Mouse (Mus musculus) gastrocnemius, adult 2 months (tissue): Measurements from ENCODE around the gene Kdm1a. TPM values are rescaled to one million over a fixed set of nuclear protein-coding genes. Genes with fewer than 3 reads are reported as not detected.
A peak's percentile ranks its signal among the peaks of the same experiment; 100 is the strongest.

Source experiments
- DNase-seq: peaks from one replicate; pipeline ENCODE4 v3.0.0; 2022
- H3K27ac ChIP-seq: fragments of 200-600 bp; 2 replicates; pipeline ENCODE4 v1.8.1; 2022; ENCODE audit warnings: mild to moderate bottlenecking
- H3K4me3 ChIP-seq: fragments of 200-600 bp; 2 replicates; pipeline ENCODE4 v1.8.1; 2022; ENCODE audit warnings: mild to moderate bottlenecking, moderate library complexity
- CTCF ChIP-seq: fragments of 200-600 bp; IDR thresholded peaks from 2 replicates; pipeline ENCODE4 v1.8.1; 2022; ENCODE audit warnings: antibody characterized with exemption, mild to moderate bottlenecking, moderate library complexity
- intact Hi-C: fragments of 180-260 bp; cut with DNase I; formaldehyde crosslinking; loops from one replicate; pipeline ENCODE4 v1.15.1; 2025
- microRNA-seq: library from miRNA; unstranded; fragments of <30 nt; microRNA quantifications from one replicate; pipeline ENCODE4 v1.2.0, GENCODE M21; 2021
- total RNA-seq, 2 experiments: library from RNA; stranded (reverse); gene quantifications; 2 replicates each; pipeline ENCODE4 v1.2.3; 2021

Gene Kdm1a
- total RNA-seq, 2 experiments from 2014 or later, result 18.2 to 20.0 TPM

- intact Hi-C loops, result loop anchor here (5.0 kb wide), 1 partner anchor 38 kb away; no protein-coding TSS in a partner anchor
- TF ChIP-seq CTCF, result peak; percentile 57
- no peak overlapping the region for H3K27ac ChIP-seq
- no peak for DNase-seq
- H3K4me3 ChIP-seq, result no peak overlapping the region
These were observed 92.7 kb downstream of the Kdm1a start for GRCm38 (mm10) chr4:136509857-136510256.

- TF ChIP-seq CTCF, result no peak
- H3K4me3 ChIP-seq, result no peak overlapping the region
- no peak overlapping the region for H3K27ac ChIP-seq
- DNase-seq, result no peak
- intact Hi-C loops, result no loop called here
These were observed 96.9 kb downstream of the Kdm1a start for GRCm38 (mm10) chr4:136505426-136506215.

Small RNA genes within 50 kb of the gene (microRNA-seq; reads per million reads assigned to microRNA genes)
- not detected for gene Gm22180

Other genes starting within 250 kb of the Kdm1a start
- not detected for gene Htr1d, start 179.2 kb downstream of the Kdm1a start, total RNA-seq
- gene 6030445D17Rik, start 140.5 kb downstream of the Kdm1a start, total RNA-seq, result under 1 TPM; 0.13 to 0.17 TPM
- 10 to 100 TPM; 10.8 to 16.0 TPM for gene Luzp1, start 133.0 kb downstream of the Kdm1a start, total RNA-seq
- not detected for gene Tex46, start 7.7 kb upstream of the Kdm1a start, total RNA-seq
- gene Lactbl1, start 19.9 kb upstream of the Kdm1a start, total RNA-seq, result not detected
- gene Ephb2, start 233.3 kb upstream of the Kdm1a start, total RNA-seq, result 1 to 10 TPM in 1 of 2 experiments, under 1 TPM in 1; 0.26 to 1.9 TPM